Mouse (Mus musculus) natural killer cell, adult 2 months (primary cell): ENCODE measurements around the gene Tat.

Experiments used
- DNase-seq, 2 experiments: peaks; one replicate each; pipeline ENCODE4 v3.0.0; 2022; ENCODE audit warnings: low spot score in 2 of 2

Tat gene

GRCm38 (mm10) chr8:110039659-110040058, 49.4 kb downstream of the Tat start, which contains the start of gene Chst4:
Chst4 (minus strand) TSS chr8:110039740.
- no peak for DNase-seq

- DNase-seq = no peak
Observed at GRCm38 (mm10) chr8:110040509-110040908, 50.3 kb downstream of the Tat start.
